Mouse (Mus musculus): ENCODE data around the gene Mkln1. TPM values are rescaled to one million over a fixed set of nuclear protein-coding genes. Genes with fewer than 3 reads are reported as not detected.

The Mkln1 gene
- total RNA-seq, 2 experiments from 2014 or later = 138 to 151 TPM

Other genes starting within 250 kb of the Mkln1 start
- gene Podxl, start 165.2 kb downstream of the Mkln1 start, total RNA-seq (2021) = 10 to 100 TPM; 15.6 to 17.2 TPM